Mouse (Mus musculus) limb, embryonic 15.5 days (tissue): Measurements from ENCODE around the gene Galntl5. TPM values are rescaled to one million over a fixed set of nuclear protein-coding genes. Genes with fewer than 3 reads are reported as not detected.

Experiments used
- ATAC-seq: fragments of 200-750 bp; cut with Nextera tagmentation; 2 replicates; pipeline ENCODE4 v1.8.0; 2017; ENCODE audit warnings: low read depth, moderate TSS enrichment; ENCODE audit not compliant: insufficient number of reproducible peaks, low FRiP score, low TSS enrichment
- H3K27ac ChIP-seq: fragments of 300-500 bp; sonication (generic); 2 replicates; pipeline ENCODE4 v1.5.1; 2015; ENCODE audit warnings: moderate library complexity, mild to moderate bottlenecking, inconsistent platforms
- H3K27me3 ChIP-seq: fragments of 300-500 bp; sonication (generic); 2 replicates; pipeline ENCODE4 v1.6.1; 2015; ENCODE audit warnings: inconsistent platforms
- H3K36me3 ChIP-seq: fragments of 300-500 bp; sonication (generic); 2 replicates; pipeline ENCODE4 v1.6.1; 2015; ENCODE audit warnings: inconsistent platforms
- H3K4me1 ChIP-seq: fragments of 300-500 bp; sonication (generic); 2 replicates; pipeline ENCODE4 v1.6.1; 2015; ENCODE audit warnings: inconsistent platforms
- H3K4me2 ChIP-seq: fragments of 300-500 bp; sonication (generic); 2 replicates; pipeline ENCODE4 v1.6.1; 2015; ENCODE audit warnings: mild to moderate bottlenecking, inconsistent platforms
- H3K4me3 ChIP-seq: fragments of 300-500 bp; sonication (generic); 2 replicates; pipeline ENCODE4 v1.5.1; 2015; ENCODE audit warnings: mild to moderate bottlenecking, inconsistent platforms
- H3K9ac ChIP-seq: fragments of 300-500 bp; sonication (generic); 2 replicates; pipeline ENCODE4 v1.6.1; 2015; ENCODE audit warnings: inconsistent platforms
- H3K9me3 ChIP-seq: fragments of 300-500 bp; sonication (generic); 2 replicates; pipeline ENCODE4 v1.6.1; 2016; ENCODE audit warnings: inconsistent platforms
- WGBS: fragments of 180-500 bp; shearing (Covaris S2); methylation state at CpG from one replicate; pipeline ENCODE4 v1.1.7; 2015; 5-methylcytosine and 5-hydroxymethylcytosine counted together
- microRNA-seq: library from miRNA; unstranded; fragments of <30 nt; microRNA quantifications from one replicate; pipeline ENCODE4, GENCODE M21; 2016
- polyA plus RNA-seq: library from polyadenylated mRNA; unstranded; fragments of >200 nt; fragmentation: Nextera tagmentation; extraction: Ambion mirVana; gene quantifications from 2 replicates; pipeline ENCODE4 v1.2.1, GENCODE M21; 2015

Galntl5 gene
- polyA plus RNA-seq, 1 experiment from 2014 or later = not detected

- H3K4me2 ChIP-seq = no peak overlapping the region
- ATAC-seq = no peak
- H3K27me3 ChIP-seq = no peaks in the 10 kb centered on the region
- H3K27ac ChIP-seq = no peak overlapping the region
- H3K9ac ChIP-seq = no peak overlapping the region
- H3K4me1 ChIP-seq = no peaks in the 10 kb centered on the region
- 96% methylated on average over 4 of the region's 4 CpGs for WGBS
- no peaks in the 10 kb centered on the region for H3K9me3 ChIP-seq
- no peak overlapping the region for H3K4me3 ChIP-seq
- H3K36me3 ChIP-seq = peaks cover 81% of the 10 kb centered on the region
Measured at GRCm38 (mm10) chr5:25254491-25254890, 73.2 kb downstream of the Galntl5 start.

GRCm38 (mm10) chr5:25256686-25257085 is 75.4 kb downstream of the Galntl5 start:
- no peak overlapping the region for H3K4me2 ChIP-seq
- no peaks in the 10 kb centered on the region for H3K27me3 ChIP-seq
- WGBS = 86% methylated on average over 2 of the region's 2 CpGs
- H3K36me3 ChIP-seq = peaks cover 79% of the 10 kb centered on the region
- H3K4me1 ChIP-seq = no peaks in the 10 kb centered on the region
- no peak overlapping the region for H3K27ac ChIP-seq
- no peaks in the 10 kb centered on the region for H3K9me3 ChIP-seq
- no peak for ATAC-seq
- H3K9ac ChIP-seq = no peak overlapping the region
- no peak overlapping the region for H3K4me3 ChIP-seq

- H3K27ac ChIP-seq = no peak overlapping the region
- no peak overlapping the region for H3K9ac ChIP-seq
- no peaks in the 10 kb centered on the region for H3K27me3 ChIP-seq
- H3K9me3 ChIP-seq = no peaks in the 10 kb centered on the region
- no peak for ATAC-seq
- no peak overlapping the region for H3K4me2 ChIP-seq
- H3K4me1 ChIP-seq = no peaks in the 10 kb centered on the region
- H3K4me3 ChIP-seq = no peak overlapping the region
- peaks cover 78% of the 10 kb centered on the region for H3K36me3 ChIP-seq
- 66% methylated on average over 6 of the region's 6 CpGs for WGBS
Measured at GRCm38 (mm10) chr5:25261452-25261851, 80.2 kb downstream of the Galntl5 start.

- H3K4me2 ChIP-seq = no peak overlapping the region
- H3K4me3 ChIP-seq = no peak overlapping the region
- peaks cover 79% of the 10 kb centered on the region for H3K36me3 ChIP-seq
- H3K27ac ChIP-seq = no peak overlapping the region
- 80% methylated on average over 7 of the region's 7 CpGs for WGBS
- H3K27me3 ChIP-seq = no peaks in the 10 kb centered on the region
- no peaks in the 10 kb centered on the region for H3K4me1 ChIP-seq
- no peaks in the 10 kb centered on the region for H3K9me3 ChIP-seq
- no peak for ATAC-seq
- no peak overlapping the region for H3K9ac ChIP-seq
Measured at GRCm38 (mm10) chr5:25262266-25262665, 81.0 kb downstream of the Galntl5 start.

GRCm38 (mm10) chr5:25268258-25268888 is 87.1 kb downstream of the Galntl5 start:
- no peak overlapping the region for H3K9ac ChIP-seq
- 93% methylated on average over 4 of the region's 4 CpGs for WGBS
- no peak for ATAC-seq
- H3K36me3 ChIP-seq = peaks cover 65% of the 10 kb centered on the region
- no peak overlapping the region for H3K4me2 ChIP-seq
- H3K4me1 ChIP-seq = no peaks in the 10 kb centered on the region
- no peak overlapping the region for H3K27ac ChIP-seq
- no peaks in the 10 kb centered on the region for H3K27me3 ChIP-seq
- H3K4me3 ChIP-seq = no peak overlapping the region
- no peaks in the 10 kb centered on the region for H3K9me3 ChIP-seq

Small RNA genes lying within 50 kb of the gene (microRNA-seq; reads per million reads assigned to microRNA genes)
- not detected for gene Gm26051

Other genes starting within 250 kb of the Galntl5 start
- 20.1 and 21.7 TPM in 2 replicates for gene Prkag2, start 80.8 kb upstream of the Galntl5 start, polyA plus RNA-seq
- gene Galnt11, start 40.4 kb downstream of the Galntl5 start, polyA plus RNA-seq = 38.6 and 42.0 TPM in 2 replicates
- gene E130116L18Rik, start 41.7 kb downstream of the Galntl5 start, polyA plus RNA-seq = not detected in 2 replicates